Mouse (Mus musculus) stomach, postnatal 0 days (tissue): ENCODE measurements around the gene Iqcn.

Experiments used
- CTCF ChIP-seq: IDR thresholded peaks from 2 replicates; pipeline ENCODE4 v1.5.1; 2016; ENCODE audit warnings: antibody characterized with exemption, low read depth, mild to moderate bottlenecking, moderate library complexity
- EP300 ChIP-seq: optimal IDR thresholded peaks from 2 replicates; pipeline ENCODE3; 2016; ENCODE audit warnings: antibody characterized with exemption

DNA sequence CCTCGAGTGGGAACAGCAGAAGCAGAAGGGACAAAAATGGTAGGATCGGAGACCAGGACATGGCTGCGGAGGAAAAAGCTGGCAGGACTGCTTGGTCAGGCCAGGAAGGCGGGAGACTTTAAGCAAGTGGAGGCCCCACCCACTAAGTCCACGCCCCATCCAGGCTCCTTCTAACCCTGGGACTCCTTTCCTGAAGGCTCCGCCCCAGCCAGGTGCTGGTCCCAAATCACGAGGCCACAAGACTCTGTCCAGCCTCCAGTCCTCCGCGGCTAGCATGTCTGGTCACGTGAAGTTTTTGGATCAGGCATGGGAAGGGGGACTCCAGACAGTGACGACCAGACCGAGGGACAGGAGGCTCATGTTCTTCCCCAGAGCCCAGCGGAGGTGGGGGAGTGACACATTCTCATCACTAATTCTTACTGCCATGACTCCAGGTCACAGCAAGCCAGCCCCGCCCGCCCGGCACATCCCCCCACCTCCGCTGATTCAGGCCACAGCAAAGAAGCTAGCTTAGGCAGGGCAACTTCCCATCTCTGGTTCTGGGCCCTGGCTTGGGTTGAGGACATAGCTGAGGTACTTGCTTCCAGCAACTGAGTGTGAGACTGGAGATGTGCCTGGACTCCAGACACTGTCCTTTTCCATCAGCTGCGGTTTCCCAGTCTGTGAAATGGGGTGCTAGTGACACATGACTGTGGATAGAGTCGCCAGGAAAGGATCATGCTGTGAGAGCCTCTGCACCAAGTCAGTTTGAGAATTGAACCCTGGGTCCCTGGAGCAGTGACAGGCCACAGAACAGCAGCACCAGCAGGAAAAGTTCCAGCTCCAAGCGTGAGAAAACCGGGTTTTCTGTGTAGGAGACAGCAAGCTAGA, 63.5 kb downstream of the Iqcn start:
- TF ChIP-seq EP300 (no peak), CTCF (no peak)
